Mouse (Mus musculus): ENCODE results near the gene Apoe.

- no peak for TF ChIP-seq MAFK (IDR thresholded peaks at IDR 0.05; ENCODE audit: insufficient read depth, low read depth, low read length)
- no peak for TF ChIP-seq ZC3H11A (IDR thresholded peaks at IDR 0.05; ENCODE audit: borderline replicate concordance, low read depth, low read length)
These were observed 3.1 kb downstream of the Apoe start for GRCm38 (mm10) chr7:19695881-19696280.
